Mouse (Mus musculus) ES-Bruce4 (cell line): ENCODE data around the gene Siva1. TPM values are rescaled to one million over a fixed set of nuclear protein-coding genes. Genes with fewer than 3 reads are reported as not detected.

Source experiments
- H3K27ac ChIP-seq: 2 replicates; pipeline ENCODE4 v1.5.1; 2012; ENCODE audit warnings: low read length, inconsistent platforms; ENCODE audit not compliant: insufficient read depth
- H3K27me3 ChIP-seq: 2 replicates; pipeline ENCODE4 v1.6.1; 2012; ENCODE audit warnings: mild to moderate bottlenecking, low read length, inconsistent platforms; ENCODE audit not compliant: control insufficient read depth, poor library complexity, insufficient read depth, severe bottlenecking
- H3K36me3 ChIP-seq: 2 replicates; pipeline ENCODE4 v1.6.1; 2012; ENCODE audit warnings: inconsistent platforms, mild to moderate bottlenecking, low read length, moderate library complexity; ENCODE audit not compliant: control insufficient read depth, poor library complexity, insufficient read depth, severe bottlenecking
- H3K4me1 ChIP-seq: one replicate; pipeline ENCODE4 v1.8.1; 2011; ENCODE audit warnings: low read length; ENCODE audit not compliant: control insufficient read depth, insufficient read depth
- H3K4me3 ChIP-seq: 2 replicates; pipeline ENCODE4 v1.5.1; 2011; ENCODE audit warnings: low read depth, mild to moderate bottlenecking, low read length
- H3K9ac ChIP-seq: 2 replicates; pipeline ENCODE4 v1.6.1; 2012; ENCODE audit warnings: low read depth, mild to moderate bottlenecking, inconsistent platforms; ENCODE audit not compliant: poor library complexity, severe bottlenecking
- H3K9me3 ChIP-seq: replicated peaks from 2 replicates; pipeline ENCODE4 v1.6.1; 2012; ENCODE audit warnings: mild to moderate bottlenecking, low read length, inconsistent platforms; ENCODE audit not compliant: control insufficient read depth, poor library complexity, insufficient read depth, severe bottlenecking
- CTCF ChIP-seq: IDR thresholded peaks from one replicate; pipeline ENCODE4 v1.8.1; 2011; ENCODE audit warnings: low read depth, low read length
- EP300 ChIP-seq: IDR thresholded peaks from 2 replicates; pipeline ENCODE4 v1.6.1; 2011; ENCODE audit warnings: low read depth, low read length; ENCODE audit not compliant: insufficient read depth
- POLR2A ChIP-seq: IDR thresholded peaks from one replicate; pipeline ENCODE4 v1.8.1; 2011; ENCODE audit warnings: low read length; ENCODE audit not compliant: insufficient read depth
- polyA plus RNA-seq: library from polyadenylated mRNA; stranded (reverse); fragments of >200 nt; gene quantifications from 2 replicates; pipeline ENCODE4 v1.2.4, GENCODE M21; 2011; ENCODE audit warnings: low read depth; ENCODE audit not compliant: missing spikeins, insufficient read depth, insufficient read length

Gene Siva1
- polyA plus RNA-seq, 1 experiment = 103 TPM

DNA sequence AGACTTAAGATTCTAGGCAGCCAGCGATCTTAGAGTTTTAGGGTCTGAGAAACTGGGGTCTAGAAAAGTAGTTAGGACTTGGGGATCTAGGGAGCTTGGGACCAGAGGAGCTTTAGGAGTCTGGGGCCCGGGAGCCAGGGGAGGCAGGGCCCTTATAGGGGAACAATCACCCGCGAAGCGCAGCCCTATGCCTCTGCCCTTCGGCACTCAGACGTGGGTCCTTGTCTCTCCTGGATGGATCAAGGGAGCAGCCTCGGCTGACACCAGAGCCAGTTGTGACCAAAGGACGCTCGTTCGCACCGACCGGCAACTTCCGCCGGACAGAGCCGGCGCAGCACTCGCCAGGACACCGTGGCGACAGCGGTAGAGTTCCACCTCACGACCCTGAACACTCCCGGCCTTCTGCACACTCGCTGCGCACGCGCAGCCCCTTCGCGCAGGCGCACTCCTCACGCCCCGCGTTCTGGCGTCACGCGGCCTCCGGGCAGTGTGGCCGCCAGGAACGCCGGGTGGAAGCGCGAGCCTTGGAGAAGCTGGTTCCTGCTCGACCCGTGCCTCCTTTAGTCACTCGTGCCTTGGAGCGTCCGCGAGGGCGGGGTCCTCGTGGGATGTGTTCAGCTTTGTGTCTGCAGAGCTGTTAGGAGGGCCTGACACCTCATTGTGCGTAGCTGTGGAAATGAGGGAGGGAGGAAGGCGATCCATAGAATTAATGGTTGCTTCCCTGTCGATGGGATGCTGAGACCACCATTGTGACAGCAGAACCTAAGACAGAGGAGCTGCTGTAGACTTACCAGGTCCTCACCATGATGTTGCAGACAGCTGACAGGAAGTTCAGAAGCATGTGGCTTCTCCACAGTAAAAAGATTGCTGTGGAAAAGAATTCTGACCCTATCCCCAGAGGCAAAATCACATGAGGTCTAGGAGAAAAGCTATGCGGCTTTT lies 49.0 kb downstream of the Siva1 start:
- H3K4me1 ChIP-seq = no peaks in the 10 kb centered on the region
- TF ChIP-seq EP300 = no peak
- TF ChIP-seq CTCF = no peak
- peak; percentile 85 for TF ChIP-seq POLR2A
- no peak overlapping the region for H3K27ac ChIP-seq
- peak overlapping the region; percentile 61 for H3K9ac ChIP-seq
- H3K9me3 ChIP-seq = no peaks in the 10 kb centered on the region
- H3K4me3 ChIP-seq = peak overlapping the region; percentile 84
- no peaks in the 10 kb centered on the region for H3K27me3 ChIP-seq
- H3K36me3 ChIP-seq = no peaks in the 10 kb centered on the region

DNA sequence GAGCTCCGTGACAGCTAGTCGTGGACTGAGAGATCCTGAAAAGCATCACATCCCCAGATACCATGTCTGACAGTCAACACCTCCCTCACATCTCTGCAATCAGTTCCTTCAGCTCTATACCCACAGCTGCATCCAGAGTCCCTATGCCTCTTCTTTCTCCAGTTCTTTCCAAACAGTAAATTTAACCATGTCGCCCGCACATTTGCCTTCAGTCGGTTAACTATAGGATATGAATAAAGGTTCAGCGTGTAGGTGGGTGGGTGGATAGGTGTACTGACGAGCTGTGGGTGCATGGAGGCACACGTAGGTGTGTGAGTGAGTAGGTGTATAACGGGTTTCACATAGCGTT lies 49.6 kb downstream of the Siva1 start:
- Histone ChIP-seq H3K27ac (no peak overlapping the region), H3K9ac (peak overlapping the region; percentile 61; the same call in 1 of the 2 replicates), H3K27me3 (no peaks in the 10 kb centered on the region), H3K4me3 (no peak overlapping the region; the same call in 1 of the 2 replicates), H3K4me1 (no peaks in the 10 kb centered on the region), H3K36me3 (no peaks in the 10 kb centered on the region), H3K9me3 (no peaks in the 10 kb centered on the region)
- no peak for TF ChIP-seq EP300
- TF ChIP-seq CTCF = no peak
- TF ChIP-seq POLR2A = no peak

DNA sequence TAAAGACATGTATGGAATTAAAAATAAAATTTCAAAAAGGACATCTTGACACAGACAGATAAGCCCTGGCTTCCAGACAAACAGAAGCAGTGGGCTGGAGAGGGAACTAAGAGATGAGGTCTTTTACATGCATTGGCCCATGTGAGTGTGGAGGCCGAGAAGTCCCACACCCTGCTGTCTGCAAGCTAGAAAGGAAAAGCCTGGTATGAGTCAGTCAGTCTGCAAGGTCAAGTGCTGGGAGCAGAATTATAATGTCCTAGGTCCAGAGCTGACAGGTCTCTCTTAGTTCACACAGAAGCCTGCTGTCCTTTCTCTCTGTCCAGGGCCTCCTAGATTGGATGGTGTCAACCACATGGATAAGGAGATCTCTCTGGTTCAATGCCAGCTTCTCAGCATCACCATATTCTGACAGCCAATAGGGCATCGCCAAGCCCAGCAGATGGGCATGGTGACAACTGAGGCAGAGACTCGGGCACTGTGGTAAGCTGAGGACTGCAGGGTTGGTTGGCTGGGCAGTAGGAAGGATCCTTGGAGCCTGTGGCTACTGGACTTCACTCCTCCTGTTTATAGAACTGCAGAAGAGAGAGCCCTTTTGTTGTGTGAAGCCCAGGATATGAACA lies 52.4 kb downstream of the Siva1 start:
- Histone ChIP-seq H3K27ac (no peak overlapping the region), H3K36me3 (no peaks in the 10 kb centered on the region), H3K9ac (no peak overlapping the region), H3K4me1 (no peaks in the 10 kb centered on the region), H3K27me3 (no peaks in the 10 kb centered on the region), H3K4me3 (no peak overlapping the region), H3K9me3 (no peaks in the 10 kb centered on the region)
- TF ChIP-seq CTCF (no peak), POLR2A (no peak), EP300 (no peak)

Other genes starting within 250 kb of the Siva1 start
- gene A530016L24Rik, start 155.2 kb upstream of the Siva1 start, polyA plus RNA-seq = not detected in 2 replicates
- gene Tmem179, start 127.9 kb upstream of the Siva1 start, polyA plus RNA-seq = 0.27 TPM in 1 of 2 replicates, not detected in the other
- 28.2 and 28.3 TPM in 2 replicates for gene Inf2, start 55.9 kb upstream of the Siva1 start, polyA plus RNA-seq
- gene Adssl1, start 24.6 kb upstream of the Siva1 start, polyA plus RNA-seq = 6.6 and 8.7 TPM in 2 replicates
- gene Akt1, start 30.2 kb downstream of the Siva1 start, polyA plus RNA-seq = 70.4 and 78.0 TPM in 2 replicates
- gene Zbtb42, start 34.1 kb downstream of the Siva1 start, polyA plus RNA-seq = 2.2 and 5.0 TPM in 2 replicates
- gene Cep170b, start 75.8 kb downstream of the Siva1 start, polyA plus RNA-seq = 102 and 104 TPM in 2 replicates
- 0.90 and 1.1 TPM in 2 replicates for gene Pld4, start 116.0 kb downstream of the Siva1 start, polyA plus RNA-seq
- gene Ahnak2, start 158.0 kb downstream of the Siva1 start, polyA plus RNA-seq = 25.8 and 28.6 TPM in 2 replicates
- gene Clba1, start 164.3 kb downstream of the Siva1 start, polyA plus RNA-seq = 4.9 and 7.6 TPM in 2 replicates
- gene Cdca4, start 184.7 kb downstream of the Siva1 start, polyA plus RNA-seq = 58.9 and 59.1 TPM in 2 replicates
- gene Gpr132, start 223.5 kb downstream of the Siva1 start, polyA plus RNA-seq = 0.64 and 0.93 TPM in 2 replicates